Mouse (Mus musculus) layer of hippocampus, postnatal 25 days (tissue): ENCODE data around the gene Ifi27. TPM values are rescaled to one million over a fixed set of nuclear protein-coding genes. Genes with fewer than 3 reads are reported as not detected.
"Not testable (repeated sequence)": the region's sequence is repeated elsewhere in the genome, so short reads cannot be mapped to it uniquely, and the experiment has no call there.

Experiments used
- DNase-seq, 2 experiments: peaks; one replicate each; pipeline ENCODE4 v3.0.0; 2022; ENCODE audit warnings: mixed read lengths in 2 of 2, low spot score in 1 of 2; ENCODE audit errors: extremely low spot score in 1 of 2
- total RNA-seq, 2 experiments: library from RNA; stranded (reverse); gene quantifications; 2 replicates each; pipeline ENCODE4 v1.2.3; 2021

Gene Ifi27
- total RNA-seq: 10 to 100 TPM; 74.1 to 81.0 TPM

GRCm38 (mm10) chr12:103433986-103434731 lies at the start of gene Ifi27:
Gene Ifi27 (plus strand): TSS chr12:103434211.
- peak in 1 of 2 experiments; percentile 11 for DNase-seq

DNA sequence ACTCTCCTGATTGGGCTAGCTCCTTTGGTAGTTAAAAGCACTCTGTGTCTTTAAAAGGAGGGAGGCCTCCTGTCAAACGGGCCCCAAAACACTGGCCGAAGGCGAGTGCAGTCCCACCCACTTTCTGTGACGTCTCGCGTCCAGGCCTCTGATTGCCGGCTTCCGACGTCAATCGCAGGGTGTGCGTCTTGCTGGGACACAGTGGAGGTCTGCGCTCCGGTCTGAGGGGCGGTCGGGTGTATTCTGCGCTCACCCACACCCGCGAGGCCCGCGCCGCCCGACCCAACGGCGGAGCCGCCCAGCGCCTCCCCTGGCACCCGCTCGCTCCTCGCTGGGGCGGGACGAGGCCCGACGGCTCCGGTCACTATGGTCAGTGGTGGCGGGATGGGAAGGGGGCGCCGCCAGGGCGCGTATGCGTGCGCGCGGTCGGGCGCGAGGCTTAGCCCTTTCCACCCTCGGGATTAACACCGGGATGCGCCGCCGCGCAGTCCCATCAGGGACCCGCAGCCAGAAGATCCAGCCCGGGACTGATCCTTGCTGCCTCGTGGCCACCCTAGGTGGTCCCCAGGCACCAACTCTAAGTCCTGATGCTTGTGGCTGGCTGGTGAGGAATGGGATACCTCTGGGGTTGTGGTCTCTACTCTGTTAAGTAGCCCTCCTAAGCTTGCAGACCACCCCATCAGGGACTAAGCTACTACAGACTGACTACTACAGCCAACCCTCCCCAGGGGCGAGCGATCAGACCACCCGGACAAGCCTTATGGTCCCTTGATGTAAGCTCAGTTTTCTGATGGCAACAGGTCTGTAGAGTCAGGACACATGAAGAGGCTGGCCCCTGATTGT lies 45.3 kb upstream of the Ifi27 start, which contains the start of gene Otub2:
TSS of gene Otub2 (plus strand) at position 178 of the 843 bp plus-strand sequence.
- DNase-seq: peak; percentile 92 to 93

GRCm38 (mm10) chr12:103389348-103389727 lies 44.7 kb upstream of the Ifi27 start:
- no peak for DNase-seq

DNA sequence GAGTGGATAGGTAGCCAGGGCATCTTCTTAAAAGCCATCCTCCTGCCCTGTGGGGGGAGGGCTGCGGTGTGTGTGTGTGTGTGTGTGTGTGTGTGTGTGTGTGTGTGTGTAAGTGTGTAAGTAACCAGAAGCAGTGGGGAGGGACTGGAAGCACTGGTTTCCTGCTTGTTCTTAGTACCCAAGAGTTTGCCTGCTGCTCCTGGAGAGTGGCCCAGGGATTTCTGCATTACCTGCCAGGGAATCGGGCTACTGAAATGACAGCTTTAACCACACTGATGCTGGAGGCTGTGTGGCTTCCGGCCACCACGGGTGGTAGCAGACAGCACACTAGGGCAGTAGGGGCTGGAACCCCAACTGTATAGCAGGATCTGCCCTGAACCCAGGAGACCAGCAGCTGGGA lies 44.0 kb upstream of the Ifi27 start:
- no peak for DNase-seq

- peak in 1 of 2 experiments; percentile 33 for DNase-seq
Observed at GRCm38 (mm10) chr12:103391098-103391497, 42.9 kb upstream of the Ifi27 start.

DNA sequence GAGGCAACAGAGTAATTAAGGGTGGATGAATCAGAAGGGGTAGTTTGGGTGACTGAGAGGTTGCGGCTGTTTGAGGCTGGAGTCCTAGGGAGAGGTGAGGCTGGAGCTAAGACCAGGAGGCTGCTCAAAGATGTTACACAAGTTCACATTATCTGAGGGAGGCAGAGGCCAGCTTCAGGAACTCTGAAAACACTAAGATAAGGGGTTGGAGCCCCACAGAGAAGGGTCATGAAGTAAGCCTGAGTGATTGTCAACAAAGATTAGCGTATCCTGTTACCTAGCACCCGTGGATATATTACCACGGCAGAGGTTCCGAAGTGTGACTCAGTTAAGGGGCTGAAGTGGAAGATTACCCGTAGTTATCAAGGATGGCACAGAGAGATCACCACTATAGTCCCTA lies 40.5 kb upstream of the Ifi27 start:
- no peak for DNase-seq

GRCm38 (mm10) chr12:103395486-103396275 lies 38.3 kb upstream of the Ifi27 start:
- no peak for DNase-seq

DNA sequence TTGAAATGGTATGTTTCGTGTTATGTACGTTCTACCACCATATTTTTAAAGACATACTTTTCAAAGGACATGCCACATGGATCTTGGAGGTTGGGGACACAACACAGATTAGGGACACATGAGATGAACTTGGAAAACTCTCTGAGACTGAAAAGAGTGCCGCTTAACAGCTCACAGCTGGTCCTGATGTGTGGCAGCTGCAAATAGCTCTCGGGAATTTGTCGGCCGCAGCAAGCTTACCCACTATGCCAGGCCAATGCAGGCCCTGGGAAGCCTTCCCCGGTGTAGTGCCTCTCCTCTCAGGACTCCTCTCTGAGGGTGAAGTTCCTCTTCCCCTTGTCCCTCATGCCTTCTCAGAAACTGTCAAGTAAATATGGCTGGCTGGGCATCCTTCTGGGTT lies 37.3 kb upstream of the Ifi27 start:
- DNase-seq: no peak

GRCm38 (mm10) chr12:103404131-103404530 lies 29.9 kb upstream of the Ifi27 start:
- DNase-seq: no peak

- no peak for DNase-seq
Observed at GRCm38 (mm10) chr12:103407720-103408119, 26.3 kb upstream of the Ifi27 start, which contains the start of gene 9330161L09Rik. Gene 9330161L09Rik (minus strand): TSS chr12:103407820.

DNA sequence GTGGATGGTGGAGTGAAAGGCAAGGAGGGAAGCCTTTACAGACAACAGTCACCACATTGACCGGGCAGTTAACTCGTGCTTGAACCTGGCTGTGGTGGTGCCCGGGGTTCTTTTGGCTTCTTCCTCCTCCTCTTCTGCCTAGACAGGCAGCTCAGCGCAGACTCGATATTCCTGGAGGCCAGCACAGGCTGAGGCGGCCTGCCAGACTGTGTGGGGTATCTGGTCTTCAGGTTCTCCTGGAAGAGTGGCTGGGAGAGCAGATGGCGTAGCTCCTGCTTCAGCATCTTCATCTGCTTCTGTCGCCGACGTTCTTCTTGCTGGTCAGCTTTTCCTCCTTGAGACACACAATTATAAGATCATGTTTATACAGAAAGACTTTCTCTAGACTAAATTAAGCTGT lies 25.9 kb upstream of the Ifi27 start:
- DNase-seq: no peak

DNA sequence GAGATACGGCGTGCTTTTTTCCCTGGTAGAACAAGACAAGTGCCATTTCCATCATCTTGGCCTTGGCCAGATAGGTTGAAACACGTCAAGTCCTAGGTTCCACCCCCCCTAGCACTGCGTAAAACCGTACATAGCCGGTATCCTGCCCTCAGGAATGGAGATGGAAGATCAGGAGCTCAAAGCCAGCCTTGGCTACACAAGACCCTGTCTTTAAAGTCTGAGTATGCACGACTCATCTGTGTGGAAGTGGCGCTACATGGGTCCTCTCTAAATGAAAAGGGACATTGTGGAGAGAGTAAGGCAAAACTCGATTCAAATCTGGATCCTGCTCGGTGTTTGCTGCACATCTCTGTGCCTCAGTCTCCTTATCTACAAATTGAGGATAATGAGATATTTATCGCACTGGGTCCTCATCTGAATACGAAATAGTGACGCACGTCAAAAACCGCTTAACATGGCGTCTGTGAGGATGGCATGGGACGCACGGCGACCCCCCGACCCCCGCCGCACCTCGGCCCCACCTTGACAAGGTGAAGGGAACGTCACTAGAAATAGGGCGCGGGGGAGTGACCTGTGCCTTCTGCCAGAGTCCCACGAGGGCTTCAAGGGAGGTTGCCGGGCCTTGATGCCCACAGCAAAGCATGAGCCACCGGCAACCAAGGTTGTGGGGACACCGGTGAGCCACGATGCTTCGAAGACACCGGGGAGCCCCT lies 8.8 kb upstream of the Ifi27 start:
- DNase-seq: no peak

- peak; percentile 87 to 91 for DNase-seq
Observed at GRCm38 (mm10) chr12:103425729-103426470, 8.1 kb upstream of the Ifi27 start, which contains the start of gene Ddx24. Gene Ddx24 (minus strand): TSS chr12:103425830.

GRCm38 (mm10) chr12:103426710-103427109 lies 7.3 kb upstream of the Ifi27 start:
- DNase-seq: no peak

- no peak for DNase-seq
Observed at GRCm38 (mm10) chr12:103433430-103433829, 581 bp upstream of the Ifi27 start.

DNA sequence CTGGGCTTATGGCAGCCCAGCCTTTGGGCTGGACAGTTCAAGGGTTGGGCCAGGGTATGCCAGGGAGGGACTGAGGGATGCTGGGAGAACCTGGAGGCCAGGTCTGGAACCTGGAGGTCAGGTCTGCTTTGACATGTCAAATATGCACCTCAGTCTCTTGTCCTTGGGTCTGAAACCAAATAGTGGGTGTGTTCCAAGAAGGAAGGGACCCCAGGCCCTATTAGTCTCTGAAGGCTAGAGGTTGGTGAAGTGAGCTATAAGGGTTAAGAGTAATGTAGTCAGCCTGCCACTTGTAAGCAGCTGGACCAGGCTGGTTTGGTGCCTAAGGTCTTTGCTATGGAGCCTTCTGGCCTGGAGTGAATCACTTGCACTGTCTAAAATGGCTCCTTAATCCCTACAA lies 850 bp downstream of the Ifi27 start:
- DNase-seq: no peak

DNA sequence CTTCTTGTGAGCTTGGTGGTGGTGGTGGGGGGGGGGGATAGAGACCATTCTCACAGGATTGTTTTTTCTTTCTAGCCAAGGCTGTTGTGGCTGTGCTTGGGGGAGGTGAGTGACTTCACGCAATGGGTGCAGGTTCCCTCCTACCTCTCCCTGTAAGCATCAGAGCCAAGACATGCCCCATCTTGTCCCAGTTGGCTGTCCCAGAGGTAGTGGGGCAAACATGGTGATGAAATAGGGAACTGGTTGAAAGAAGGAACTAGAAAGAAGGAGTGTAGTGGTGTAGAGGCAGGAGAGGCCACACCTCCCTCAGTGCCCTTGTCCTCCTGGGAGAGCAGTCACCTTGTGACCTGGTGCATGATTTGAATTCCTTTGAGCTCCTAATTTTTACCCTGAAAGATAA lies 3.6 kb downstream of the Ifi27 start:
- DNase-seq: no peak

- DNase-seq: no peak
Observed at GRCm38 (mm10) chr12:103443524-103443923, 9.5 kb downstream of the Ifi27 start, which contains the start of gene Ifi27l2a. Gene Ifi27l2a (minus strand): TSS chr12:103443680.

- DNase-seq: not testable (repeated sequence)
Observed at GRCm38 (mm10) chr12:103444261-103444660, 10.2 kb downstream of the Ifi27 start.
